Mouse (Mus musculus) ES-E14 (cell line): ENCODE results near the gene Dtnb.

Source experiments
- CHD2 ChIP-seq: IDR thresholded peaks from 2 replicates; pipeline ENCODE4 v1.6.1; 2014; ENCODE audit warnings: mild to moderate bottlenecking, low read depth, low read length, inconsistent platforms
- HCFC1 ChIP-seq: IDR thresholded peaks from 2 replicates; pipeline ENCODE4 v1.6.1; 2012; ENCODE audit warnings: low read length, inconsistent platforms, borderline replicate concordance; ENCODE audit not compliant: insufficient read depth
- ZC3H11A ChIP-seq: IDR thresholded peaks from 2 replicates; pipeline ENCODE4 v1.6.1; 2012; ENCODE audit warnings: low read depth, mild to moderate bottlenecking, inconsistent platforms, low read length, borderline replicate concordance
- ZNF384 ChIP-seq: IDR thresholded peaks from 2 replicates; pipeline ENCODE4 v1.6.1; 2012; ENCODE audit warnings: low read depth, low read length, inconsistent platforms

- TF ChIP-seq CHD2, result no peak
- TF ChIP-seq ZC3H11A, result no peak
- no peak for TF ChIP-seq HCFC1
- no peak for TF ChIP-seq ZNF384
Measured at GRCm38 (mm10) chr12:3768391-3768790, 196.2 kb downstream of the Dtnb start.
